Mouse (Mus musculus): ENCODE results near the gene Kcnj15. TPM values are rescaled to one million over a fixed set of nuclear protein-coding genes. Genes with fewer than 3 reads are reported as not detected.

Gene Kcnj15
- under 1 TPM; 0.52 to 0.70 TPM for total RNA-seq (2021)
- long read RNA-seq, experiment 1, partial matches to known transcripts, result 0 of 1 reads
- long read RNA-seq, experiment 1, other reads (novel, unspliced or antisense), result 1 of 1 reads
- long read RNA-seq, experiment 2, result 0 reads

GRCm38 (mm10) chr16:95257266-95257894 is at the start of gene Kcnj15:
Gene Kcnj15, plus strand, starts transcription at chr16:95257558.
- no peak for DNase-seq

- no peak for DNase-seq
Observed at GRCm38 (mm10) chr16:95208243-95208642, 49.1 kb upstream of the Kcnj15 start.

GRCm38 (mm10) chr16:95209011-95209466 is 48.3 kb upstream of the Kcnj15 start:
- no peak for DNase-seq

- no peak for DNase-seq
Observed at GRCm38 (mm10) chr16:95214251-95215197, 42.8 kb upstream of the Kcnj15 start.

GRCm38 (mm10) chr16:95215782-95216181 is 41.6 kb upstream of the Kcnj15 start:
- DNase-seq, result no peak

GRCm38 (mm10) chr16:95216346-95216745 is 41.0 kb upstream of the Kcnj15 start:
- no peak for DNase-seq

GRCm38 (mm10) chr16:95216824-95217223 is 40.5 kb upstream of the Kcnj15 start:
- no peak for DNase-seq

GRCm38 (mm10) chr16:95218783-95219182 is 38.6 kb upstream of the Kcnj15 start:
- DNase-seq, result no peak

- no peak for DNase-seq
Observed at GRCm38 (mm10) chr16:95219459-95219858, 37.9 kb upstream of the Kcnj15 start.

GRCm38 (mm10) chr16:95221051-95221450 is 36.3 kb upstream of the Kcnj15 start:
- no peak for DNase-seq

GRCm38 (mm10) chr16:95222026-95222718 is 35.2 kb upstream of the Kcnj15 start:
- DNase-seq, result no peak

GRCm38 (mm10) chr16:95223435-95223834 is 33.9 kb upstream of the Kcnj15 start:
- DNase-seq, result no peak

GRCm38 (mm10) chr16:95225285-95225684 is 32.1 kb upstream of the Kcnj15 start:
- no peak for DNase-seq

- no peak for DNase-seq
Observed at GRCm38 (mm10) chr16:95231768-95232167, 25.6 kb upstream of the Kcnj15 start.

GRCm38 (mm10) chr16:95234891-95235548 is 22.3 kb upstream of the Kcnj15 start:
- no peak for DNase-seq

- DNase-seq, result no peak
Observed at GRCm38 (mm10) chr16:95239209-95239925, 18.0 kb upstream of the Kcnj15 start.

GRCm38 (mm10) chr16:95240688-95241087 is 16.7 kb upstream of the Kcnj15 start:
- no peak for DNase-seq

GRCm38 (mm10) chr16:95241581-95241980 is 15.8 kb upstream of the Kcnj15 start:
- no peak for DNase-seq

GRCm38 (mm10) chr16:95242114-95242513 is 15.2 kb upstream of the Kcnj15 start:
- no peak for DNase-seq

- DNase-seq, result no peak
Observed at GRCm38 (mm10) chr16:95243401-95243800, 14.0 kb upstream of the Kcnj15 start.

- DNase-seq, result no peak
Observed at GRCm38 (mm10) chr16:95244626-95245303, 12.6 kb upstream of the Kcnj15 start.

Measured in gastrocnemius, postnatal 10 days (tissue).